Mouse (Mus musculus) right cerebral cortex, postnatal 36 days (tissue): ENCODE measurements around the gene Sirt7.

ENCODE experiments used
- DNase-seq, 2 experiments: peaks; one replicate each; pipeline ENCODE4 v3.0.0; 2022; ENCODE audit warnings: low spot score in 2 of 2, mixed read lengths in 1 of 2

Gene Sirt7

GRCm38 (mm10) chr11:120617519-120618112, 7.4 kb downstream of the Sirt7 start, which contains the start of gene Pcyt2:
TSS of gene Pcyt2 (minus strand) at chr11:120617936.
- peak; percentile 87 to 88 for DNase-seq

- DNase-seq: no peak
Measured at GRCm38 (mm10) chr11:120616617-120617294, 8.3 kb downstream of the Sirt7 start.

DNA sequence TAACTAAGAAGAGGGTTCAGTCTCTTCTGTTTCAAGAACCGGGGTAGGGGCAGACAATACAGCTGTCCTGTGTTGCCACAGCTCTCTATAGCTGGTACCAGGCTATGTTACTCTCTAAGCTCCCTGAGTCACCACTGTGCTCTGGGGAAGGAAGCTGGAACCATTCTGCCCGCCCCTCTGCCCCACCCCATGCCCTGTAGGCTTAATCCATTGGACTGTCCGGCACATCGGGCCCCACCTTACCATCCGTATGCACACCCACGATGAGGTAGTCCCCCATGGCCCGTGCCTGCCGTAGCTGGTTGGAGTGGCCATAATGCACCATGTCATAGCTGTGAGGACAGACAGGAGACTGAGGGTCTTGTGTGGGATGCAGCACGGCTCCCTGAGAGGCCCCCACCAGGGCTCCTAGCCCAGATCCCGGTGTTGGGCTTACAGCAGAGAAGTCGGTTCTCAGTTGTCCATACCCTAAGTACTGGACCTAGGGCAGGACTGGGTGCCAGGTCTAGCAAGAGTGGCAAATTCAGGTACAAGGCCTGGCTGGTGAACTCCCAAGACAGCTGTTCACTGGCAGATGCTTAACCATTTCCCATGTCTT, 9.3 kb downstream of the Sirt7 start:
- no peak for DNase-seq

- DNase-seq: no peak
Measured at GRCm38 (mm10) chr11:120615167-120615566, 9.9 kb downstream of the Sirt7 start.

DNA sequence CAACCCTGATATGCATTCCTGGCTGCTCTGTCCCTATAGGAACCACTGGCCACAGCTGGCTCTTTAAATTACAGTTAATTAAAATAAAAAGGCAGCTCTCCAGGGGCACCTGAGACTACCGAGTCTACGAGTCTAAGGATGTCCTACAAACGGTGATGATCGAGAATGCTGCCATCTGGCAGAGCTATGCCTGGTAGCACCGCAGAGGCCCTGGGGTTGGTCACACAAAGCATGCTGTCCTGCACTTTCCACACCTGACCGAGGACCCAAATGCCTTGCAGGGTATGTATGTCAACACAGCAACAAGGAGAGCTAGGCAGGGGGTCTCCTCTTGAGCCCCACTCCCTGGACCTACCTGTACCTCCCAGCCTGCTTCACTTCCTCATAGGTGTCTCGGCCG, 11.1 kb downstream of the Sirt7 start:
- DNase-seq: no peak

DNA sequence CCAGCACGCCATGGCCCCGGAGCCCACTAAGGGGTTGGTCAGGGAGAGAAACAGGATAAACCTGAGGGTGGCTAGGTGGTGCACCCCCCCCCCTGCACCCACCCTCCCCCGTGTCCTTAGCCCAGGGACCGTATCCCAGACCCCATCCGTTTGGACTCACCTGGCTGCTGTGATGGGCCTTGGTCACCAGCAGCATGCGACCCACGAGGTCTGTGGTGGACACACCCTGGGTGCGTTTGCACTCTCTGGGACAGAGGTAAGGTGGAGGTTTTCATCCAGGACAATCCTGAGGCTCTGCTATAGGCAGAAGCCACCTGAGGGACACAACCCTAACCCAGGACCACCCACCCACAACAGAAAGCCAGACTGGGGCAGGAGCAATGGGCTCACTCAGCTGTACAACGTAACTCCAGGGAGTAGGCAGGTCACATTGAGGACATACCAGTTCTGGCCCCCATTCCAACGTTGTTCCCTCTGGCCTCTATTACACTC, 11.5 kb downstream of the Sirt7 start:
- DNase-seq: no peak

DNA sequence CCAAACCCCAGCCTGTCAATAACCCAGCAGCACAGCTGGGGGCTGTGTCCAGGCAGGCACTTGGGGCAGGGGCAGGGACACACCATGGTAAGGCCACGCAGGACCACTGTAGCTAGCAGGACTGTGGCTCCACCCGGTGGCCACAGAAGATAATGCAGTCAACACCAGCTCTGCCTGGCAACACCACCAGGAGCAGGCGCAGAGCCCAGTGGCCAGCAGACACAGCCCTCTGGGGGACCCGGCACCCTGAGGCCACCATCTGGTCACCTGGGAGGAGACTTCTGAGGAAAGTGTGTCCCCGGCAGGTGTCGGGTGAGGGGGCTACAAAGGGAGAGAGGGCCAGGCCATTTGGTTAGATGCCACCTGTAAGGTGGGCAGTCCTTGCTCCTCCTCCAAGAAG, 12.3 kb downstream of the Sirt7 start:
- no peak for DNase-seq

GRCm38 (mm10) chr11:120610477-120611046, 14.5 kb downstream of the Sirt7 start:
- no peak for DNase-seq

- DNase-seq: no peak
Measured at GRCm38 (mm10) chr11:120609250-120609649, 15.8 kb downstream of the Sirt7 start.

- DNase-seq: no peak
Measured at GRCm38 (mm10) chr11:120608241-120609034, 16.6 kb downstream of the Sirt7 start, which contains the start of gene Npb. TSS of gene Npb (plus strand) at chr11:120608477.

- no peak for DNase-seq
Measured at GRCm38 (mm10) chr11:120606764-120607163, 18.3 kb downstream of the Sirt7 start.

- no peak for DNase-seq
Measured at GRCm38 (mm10) chr11:120605667-120606066, 19.4 kb downstream of the Sirt7 start.

DNA sequence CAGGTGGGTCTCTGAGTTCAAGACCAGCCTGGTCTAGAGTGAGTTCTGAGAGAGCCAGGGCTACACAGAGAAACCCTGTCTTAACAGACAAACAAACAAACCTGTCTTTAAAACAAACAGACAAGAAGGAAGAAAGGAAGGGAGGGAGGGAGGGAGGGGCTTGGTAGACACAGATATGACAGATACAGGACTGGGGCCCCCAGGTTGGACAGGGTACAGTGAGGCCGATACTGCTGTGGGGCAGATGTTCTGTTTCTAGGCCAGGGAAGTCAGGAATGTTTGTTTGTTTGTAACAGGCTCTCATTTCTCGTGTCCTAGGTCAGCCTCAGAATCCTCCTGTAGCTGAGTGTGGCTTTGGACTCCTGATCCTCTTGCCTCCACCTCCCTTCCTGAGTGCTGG, 21.5 kb downstream of the Sirt7 start:
- no peak for DNase-seq

DNA sequence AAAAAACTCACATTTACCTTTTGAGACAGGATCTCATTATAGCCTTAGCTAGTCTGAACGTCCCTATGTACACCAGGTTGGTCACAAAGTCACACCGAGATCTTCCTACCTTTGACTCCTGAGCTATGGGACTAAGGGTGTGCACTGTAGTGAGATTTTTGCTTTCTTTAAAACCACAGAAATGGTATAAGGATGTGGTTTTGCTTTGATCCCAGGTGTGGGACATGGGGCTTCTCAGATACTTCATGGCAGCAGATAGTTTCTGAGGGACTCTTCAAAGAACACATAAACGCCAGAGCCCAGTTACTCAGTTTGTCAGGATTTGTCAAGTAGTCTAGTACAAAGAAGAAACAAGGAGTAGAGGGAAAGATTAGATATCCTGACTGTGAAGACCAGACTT, 24.3 kb downstream of the Sirt7 start:
- DNase-seq: no peak

GRCm38 (mm10) chr11:120598990-120599549, 26.0 kb downstream of the Sirt7 start:
- DNase-seq: no peak

DNA sequence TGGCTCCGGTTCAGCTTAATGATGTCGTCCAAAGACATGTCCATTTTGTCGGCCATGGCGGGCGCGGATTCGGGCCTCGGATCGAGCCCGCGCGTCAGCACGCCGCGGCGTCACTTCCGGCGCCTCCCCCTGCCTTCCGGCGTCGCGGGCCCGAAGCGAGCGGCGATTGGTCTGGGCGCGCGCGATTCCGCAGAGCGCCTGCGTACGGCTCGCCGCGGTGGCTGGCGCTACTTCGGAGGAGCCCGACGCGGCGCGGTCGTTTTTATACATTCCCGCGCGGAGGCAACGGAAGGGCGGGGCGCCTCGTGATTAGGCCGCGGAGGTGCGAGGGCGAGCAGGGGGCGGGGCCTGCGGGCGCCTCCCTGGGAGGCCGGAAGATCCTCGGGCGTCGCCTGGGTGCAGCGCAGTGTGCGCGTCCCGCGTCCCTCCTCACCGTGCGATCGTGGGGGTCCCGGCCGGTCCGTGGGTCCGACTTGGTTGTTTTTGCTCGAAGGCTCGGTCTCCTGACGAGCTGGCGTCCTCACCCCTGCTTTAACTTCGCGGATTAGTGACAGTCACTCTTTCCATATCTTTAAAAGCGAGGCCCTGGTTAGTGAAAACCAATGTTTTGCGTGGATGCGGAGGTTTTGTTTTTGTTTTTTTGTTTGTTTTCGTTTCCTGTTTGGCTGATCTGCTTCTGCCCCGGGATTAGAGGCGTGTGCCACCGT, 26.6 kb downstream of the Sirt7 start, which contains the start of the genes Alyref and Anapc11:
Alyref (minus strand) TSS at position 83 of the 707 bp plus-strand sequence.
Anapc11 (plus strand) TSS at position 139 of the 707 bp plus-strand sequence.
- DNase-seq: peak; percentile 90 to 92

GRCm38 (mm10) chr11:120597240-120598235, 27.5 kb downstream of the Sirt7 start:
- DNase-seq: no peak

DNA sequence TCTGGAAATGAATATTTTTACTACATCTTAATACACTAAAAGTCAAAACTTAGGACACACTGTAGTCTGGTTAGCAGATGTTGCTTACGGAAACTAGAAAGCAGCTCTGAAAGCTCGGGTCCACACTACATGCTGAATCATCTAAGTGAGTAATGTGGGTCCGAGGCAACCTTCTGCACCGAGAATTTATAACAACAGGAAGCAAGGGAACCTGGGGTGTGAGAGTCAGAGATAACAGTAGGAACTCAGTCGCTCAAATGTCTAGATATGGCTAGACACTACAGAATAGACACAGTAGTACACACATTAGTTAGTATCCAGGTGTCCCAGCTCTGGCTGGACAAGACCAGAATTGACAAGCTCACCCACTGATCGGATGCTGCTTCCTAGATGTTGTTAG, 36.5 kb downstream of the Sirt7 start:
- DNase-seq: no peak

DNA sequence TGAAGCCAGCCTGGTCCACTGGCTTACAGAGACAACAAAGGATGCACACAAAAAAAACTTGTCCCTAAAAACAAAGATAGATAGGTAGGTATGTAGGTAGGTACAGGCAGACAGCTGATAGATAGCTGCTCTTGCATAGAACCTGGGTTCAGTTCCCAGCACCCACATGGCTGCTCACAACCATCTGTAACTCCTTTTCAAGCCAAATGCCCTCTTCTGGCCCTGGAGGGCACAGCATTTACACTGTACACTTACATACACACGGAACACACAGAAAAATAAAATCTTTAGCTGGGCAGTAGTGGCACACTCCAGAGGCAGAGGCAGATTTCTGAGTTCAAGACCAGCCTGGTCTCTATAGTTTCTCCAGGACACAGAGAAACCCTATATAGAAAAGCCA, 41.1 kb downstream of the Sirt7 start:
- DNase-seq: no peak
